Mouse (Mus musculus): ENCODE results near the gene Capg.

Gene Capg

DNA sequence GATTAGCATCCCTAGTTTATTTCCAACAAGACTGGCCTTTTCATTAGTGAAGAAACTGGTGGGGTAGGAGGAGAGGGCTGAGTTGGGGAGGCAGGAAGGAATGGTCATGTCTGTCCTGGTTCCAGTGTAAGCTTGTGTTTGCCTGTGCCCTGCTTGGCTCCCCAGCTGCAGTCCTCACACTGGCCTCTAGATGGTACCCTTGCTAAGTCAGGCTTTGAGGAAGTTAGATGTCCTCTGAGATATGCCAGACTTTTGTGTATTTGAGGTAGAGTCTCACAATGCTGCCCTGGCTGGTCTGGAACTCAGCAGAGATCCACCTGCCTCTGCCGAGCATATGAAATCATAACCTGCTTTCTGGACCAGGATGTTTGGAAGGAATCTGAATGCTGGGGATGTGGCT lies 57.5 kb downstream of the Capg start:
- peak; percentile 85 for DNase-seq (ENCODE audit: extremely low read depth, low read depth)

DNA sequence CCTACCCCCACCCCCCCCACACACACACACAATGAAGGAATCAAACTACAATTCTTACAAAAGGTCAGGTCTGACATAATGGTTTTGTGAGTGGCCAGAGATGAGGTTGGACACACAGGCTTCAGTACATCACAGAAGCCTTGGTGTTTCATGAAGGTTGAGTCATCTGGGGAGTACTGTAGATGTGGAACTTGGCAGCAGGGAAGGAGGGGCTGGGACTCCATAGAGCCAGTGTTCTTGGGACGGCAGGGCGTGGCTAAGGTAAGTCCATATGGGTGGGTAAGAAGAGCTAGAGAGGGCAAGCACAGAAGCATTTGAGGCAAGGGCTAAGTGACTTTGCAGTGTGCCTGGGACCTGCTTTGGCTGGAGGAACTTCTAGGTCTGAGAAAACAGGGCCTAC lies 59.9 kb downstream of the Capg start:
- no peak for DNase-seq (ENCODE audit: extremely low read depth, low read depth)

DNA sequence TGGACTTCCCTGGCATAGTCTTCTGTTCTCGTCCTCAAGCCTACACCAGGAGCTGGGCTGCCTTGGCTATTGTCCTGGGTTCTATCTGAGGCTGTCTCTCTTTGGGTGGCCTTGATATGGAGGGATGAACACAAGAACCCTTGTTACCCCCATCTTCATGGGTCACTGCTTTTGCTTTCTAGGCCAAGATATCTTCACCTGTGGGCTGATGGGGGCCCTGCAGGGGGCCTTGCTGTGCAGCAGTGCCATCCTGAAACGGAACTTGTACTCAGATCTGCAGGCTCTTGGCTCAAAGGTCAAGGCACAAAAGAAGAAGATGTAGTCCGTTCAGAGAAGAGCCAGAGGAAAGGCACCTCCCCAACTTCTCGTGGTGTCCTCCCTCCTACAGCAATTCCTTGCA lies 62.9 kb downstream of the Capg start:
- DNase-seq (ENCODE audit: extremely low read depth, low read depth) = no peak

DNA sequence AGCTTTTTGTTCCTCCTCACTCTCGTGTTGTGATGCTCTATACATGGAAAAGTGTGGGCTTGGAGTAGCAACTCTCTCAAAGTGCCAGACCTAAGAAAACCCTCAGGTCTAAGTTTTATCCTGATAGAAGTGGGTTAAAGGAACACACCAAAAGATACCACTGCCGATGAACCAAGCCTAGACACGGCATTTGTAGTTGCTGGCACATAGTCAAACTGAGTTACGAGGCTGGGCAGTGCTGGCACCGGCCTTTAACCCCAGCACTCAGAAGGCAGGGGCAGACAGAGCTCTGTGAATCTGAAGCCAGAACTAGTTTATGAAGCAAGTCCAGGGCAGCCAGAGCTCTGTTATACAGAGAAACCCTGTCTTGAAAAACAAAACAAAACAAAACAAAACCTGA lies 63.5 kb downstream of the Capg start:
- no peak for DNase-seq (ENCODE audit: extremely low read depth, low read depth)

DNA sequence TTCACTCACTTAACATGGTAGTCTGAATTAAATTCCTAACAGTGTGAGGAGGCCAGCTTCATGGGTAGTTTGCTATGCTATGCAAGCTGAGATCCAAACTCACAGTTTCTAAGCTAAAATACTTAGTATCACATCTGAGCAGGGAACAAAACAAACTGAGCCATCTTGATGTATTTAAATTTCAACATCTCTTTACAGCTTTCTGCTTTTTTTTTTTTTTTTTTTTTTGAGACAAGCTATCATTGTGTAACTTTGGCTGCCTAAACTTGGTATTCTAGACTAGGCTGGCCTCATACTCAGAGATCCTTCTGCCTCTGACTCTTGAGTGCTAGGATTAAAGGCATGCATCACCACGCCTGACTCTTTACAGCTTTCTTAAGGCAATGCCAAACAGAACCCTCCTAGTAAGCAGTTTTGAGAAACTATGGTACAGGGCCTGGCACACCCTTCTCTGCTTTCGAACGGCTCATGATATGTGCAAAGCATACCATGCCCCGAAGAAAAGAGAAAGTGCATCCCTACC lies 64.5 kb downstream of the Capg start:
- no peak for DNase-seq (ENCODE audit: extremely low read depth, low read depth)

DNA sequence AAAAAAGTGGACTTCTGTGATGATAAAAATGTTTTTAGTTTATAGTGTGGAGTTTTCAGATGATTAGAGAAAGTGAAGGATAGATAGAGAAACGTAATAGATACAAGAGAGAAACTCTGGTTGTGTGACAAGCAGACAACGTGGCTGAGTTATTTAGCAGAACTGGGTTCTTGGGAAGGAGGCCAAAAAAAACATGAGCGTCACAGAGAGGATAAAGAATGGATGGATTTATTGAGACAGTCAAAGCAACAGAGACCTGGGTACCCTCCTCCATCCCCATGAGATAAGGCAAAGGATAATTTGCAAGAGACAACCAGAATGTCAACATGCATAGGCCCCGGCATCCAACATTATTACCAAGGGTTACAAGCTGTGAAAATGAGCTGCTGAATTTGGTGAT lies 66.1 kb downstream of the Capg start:
- DNase-seq (ENCODE audit: extremely low read depth, low read depth) = no peak
